Mouse (Mus musculus) midbrain, postnatal 0 days (tissue): ENCODE results near the gene Slc9a5. TPM values are rescaled to one million over a fixed set of nuclear protein-coding genes. Genes with fewer than 3 reads are reported as not detected.
A peak's percentile ranks its signal among the peaks of the same experiment; 100 is the strongest.

Experiments
- ATAC-seq: fragments of 200-750 bp; cut with Nextera tagmentation; 2 replicates; pipeline ENCODE4 v1.8.0; 2017; ENCODE audit warnings: moderate number of reproducible peaks, mild to moderate bottlenecking, moderate TSS enrichment, moderate library complexity; ENCODE audit not compliant: low FRiP score
- DNase-seq: peaks from one replicate; pipeline ENCODE4 v3.0.0-alpha.2; 2015; ENCODE audit warnings: low spot score
- H3K27ac ChIP-seq: fragments of 300-500 bp; sonication (generic); 2 replicates; pipeline ENCODE4 v1.5.1; 2014; ENCODE audit warnings: low read depth, mild to moderate bottlenecking, low read length, mixed read lengths
- H3K27me3 ChIP-seq: fragments of 300-500 bp; sonication (generic); 2 replicates; pipeline ENCODE4 v1.6.1; 2014; ENCODE audit warnings: low read length, control low read depth, mixed read lengths; ENCODE audit not compliant: insufficient read depth
- H3K36me3 ChIP-seq: fragments of 300-500 bp; sonication (generic); 2 replicates; pipeline ENCODE4 v1.6.1; 2014; ENCODE audit warnings: low read length, control low read depth, mixed read lengths; ENCODE audit not compliant: insufficient read depth
- H3K4me1 ChIP-seq: fragments of 300-500 bp; sonication (generic); 2 replicates; pipeline ENCODE4 v1.6.1; 2014; ENCODE audit warnings: mild to moderate bottlenecking, control low read depth, antibody characterized with exemption, low read length, mixed read lengths; ENCODE audit not compliant: insufficient read depth
- H3K4me2 ChIP-seq: fragments of 300-500 bp; sonication (generic); 2 replicates; pipeline ENCODE4 v1.6.1; 2014; ENCODE audit warnings: low read depth, mild to moderate bottlenecking, low read length, mixed read lengths; ENCODE audit not compliant: poor library complexity, severe bottlenecking
- H3K4me3 ChIP-seq: fragments of 300-500 bp; sonication (generic); 2 replicates; pipeline ENCODE4 v1.5.1; 2014; ENCODE audit warnings: low read depth, mild to moderate bottlenecking, low read length, moderate library complexity
- H3K9ac ChIP-seq: fragments of 300-500 bp; sonication (generic); replicated peaks from 2 replicates; pipeline ENCODE4 v1.6.1; 2014; ENCODE audit warnings: mild to moderate bottlenecking, low read length, moderate library complexity, mixed read lengths; ENCODE audit not compliant: poor library complexity, severe bottlenecking
- H3K9me3 ChIP-seq: fragments of 300-500 bp; sonication (generic); 2 replicates; pipeline ENCODE4 v1.6.1; 2016; ENCODE audit warnings: low read length, control low read depth
- CTCF ChIP-seq: IDR thresholded peaks from 2 replicates; pipeline ENCODE4 v1.5.1; 2016; ENCODE audit warnings: antibody characterized with exemption, mild to moderate bottlenecking
- WGBS: fragments of 180-500 bp; shearing (Covaris S2); extraction: QIAGEN DNeasy Blood & Tissue Kit; methylation state at CpG from one replicate; pipeline ENCODE4 v1.1.7; 2014; 5-methylcytosine and 5-hydroxymethylcytosine counted together
- polyA plus RNA-seq: library from polyadenylated mRNA; unstranded; fragments of >200 nt; fragmentation: Nextera tagmentation; extraction: Ambion mirVana; gene quantifications from 2 replicates; pipeline ENCODE4 v1.2.1, GENCODE M21; 2015
- total RNA-seq: library from RNA; depleted of rRNA; stranded (reverse); fragments of >200 nt; gene quantifications from 2 replicates; pipeline ENCODE4 v1.2.3, GENCODE M21; 2014

Gene Slc9a5
- total and polyA plus RNA-seq, 2 experiments from 2014 or later, result 14.4 to 28.4 TPM

GRCm38 (mm10) chr8:105331469-105331868 is 17.2 kb upstream of the Slc9a5 start:
- Histone ChIP-seq H3K36me3 (peaks cover 35% of the 10 kb centered on the region), H3K9me3 (no peaks in the 10 kb centered on the region), H3K27me3 (no peaks in the 10 kb centered on the region), H3K27ac (no peak overlapping the region), H3K4me1 (peaks cover 8% of the 10 kb centered on the region; the same call in 1 of the 2 replicates), H3K4me3 (no peak overlapping the region), H3K4me2 (no peak overlapping the region), H3K9ac (no peak overlapping the region)
- 95% methylated on average over 22 of the region's 22 CpGs for WGBS
- TF ChIP-seq CTCF, result no peak
- DNase-seq, result no peak
- no peak for ATAC-seq

- Histone ChIP-seq H3K36me3 (peaks cover 35% of the 10 kb centered on the region), H3K27me3 (no peaks in the 10 kb centered on the region), H3K4me2 (no peak overlapping the region), H3K9me3 (no peaks in the 10 kb centered on the region), H3K4me1 (peaks cover 6% of the 10 kb centered on the region; the same call in 1 of the 2 replicates), H3K9ac (no peak overlapping the region), H3K4me3 (no peak overlapping the region), H3K27ac (no peak overlapping the region)
- 96% methylated on average over 9 of the region's 9 CpGs for WGBS
- no peak for DNase-seq
- ATAC-seq, result no peak
- no peak for TF ChIP-seq CTCF
Measured at GRCm38 (mm10) chr8:105331931-105332330, 16.7 kb upstream of the Slc9a5 start.

GRCm38 (mm10) chr8:105332523-105332922 is 16.1 kb upstream of the Slc9a5 start:
- Histone ChIP-seq H3K9ac (no peak overlapping the region), H3K4me2 (no peak overlapping the region), H3K9me3 (no peaks in the 10 kb centered on the region), H3K4me1 (0 out of 2 replicates have a peak, but pooled peaks cover under 1% of the 10 kb centered on the region), H3K4me3 (no peak overlapping the region), H3K36me3 (peaks cover 35% of the 10 kb centered on the region), H3K27ac (no peak overlapping the region), H3K27me3 (no peaks in the 10 kb centered on the region)
- no peak for TF ChIP-seq CTCF
- 78% methylated on average over 2 of the region's 2 CpGs for WGBS
- ATAC-seq (no peak), DNase-seq (no peak)

GRCm38 (mm10) chr8:105336373-105337130 is 12.1 kb upstream of the Slc9a5 start:
- ATAC-seq (peak; percentile 59), DNase-seq (peak; percentile 36)
- 60% methylated on average over 31 of the region's 32 CpGs for WGBS
- Histone ChIP-seq H3K4me1 (no peaks in the 10 kb centered on the region), H3K36me3 (peaks cover 4% of the 10 kb centered on the region; the same call in 1 of the 2 replicates), H3K9ac (no peak overlapping the region), H3K4me2 (peak overlapping the region; percentile 22), H3K9me3 (no peaks in the 10 kb centered on the region), H3K27ac (no peak overlapping the region), H3K4me3 (peak overlapping the region; percentile 18), H3K27me3 (no peaks in the 10 kb centered on the region)
- TF ChIP-seq CTCF, result no peak

GRCm38 (mm10) chr8:105338992-105339391 is 9.7 kb upstream of the Slc9a5 start:
- 65% methylated on average over 4 of the region's 4 CpGs for WGBS
- Histone ChIP-seq H3K4me3 (no peak overlapping the region), H3K9me3 (no peaks in the 10 kb centered on the region), H3K4me1 (no peaks in the 10 kb centered on the region), H3K36me3 (peaks cover 4% of the 10 kb centered on the region; the same call in 1 of the 2 replicates), H3K4me2 (no peak overlapping the region), H3K27me3 (no peaks in the 10 kb centered on the region), H3K27ac (no peak overlapping the region), H3K9ac (no peak overlapping the region)
- DNase-seq (no peak), ATAC-seq (no peak)
- TF ChIP-seq CTCF, result no peak

GRCm38 (mm10) chr8:105339886-105340635 is 8.6 kb upstream of the Slc9a5 start:
- no peaks in the 10 kb centered on the region for H3K4me1 ChIP-seq
- no peak overlapping the region for H3K27ac ChIP-seq
- no peak for TF ChIP-seq CTCF
- H3K27me3 ChIP-seq, result no peaks in the 10 kb centered on the region
- ATAC-seq, result no peak
- 85% methylated on average over 6 of the region's 6 CpGs for WGBS
- H3K9me3 ChIP-seq, result no peaks in the 10 kb centered on the region
- no peaks in the 10 kb centered on the region for H3K36me3 ChIP-seq
- no peak overlapping the region for H3K9ac ChIP-seq
- no peak overlapping the region for H3K4me3 ChIP-seq
- H3K4me2 ChIP-seq, result no peak overlapping the region
- DNase-seq, result no peak
